Mouse (Mus musculus) heart, adult 2 months (tissue): ENCODE results near the gene Atp6v0c.

Source experiments
- CTCF ChIP-seq: fragments of 200-600 bp; IDR thresholded peaks from 2 replicates; pipeline ENCODE4 v1.8.1; 2022; ENCODE audit warnings: antibody characterized with exemption, mild to moderate bottlenecking, moderate library complexity
- EP300 ChIP-seq: fragments of 200-500 bp; IDR thresholded peaks from 2 replicates; pipeline ENCODE4 v1.6.1; 2011; ENCODE audit warnings: low read depth, low read length, control low read depth; ENCODE audit not compliant: insufficient read depth
- POLR2A ChIP-seq: fragments of 200-500 bp; IDR thresholded peaks from 2 replicates; pipeline ENCODE4 v1.6.1; 2011; ENCODE audit warnings: mild to moderate bottlenecking, low read depth, low read length, control low read depth; ENCODE audit not compliant: insufficient read depth

- TF ChIP-seq POLR2A (no peak), EP300 (no peak), CTCF (no peak)
Observed at GRCm38 (mm10) chr17:24203611-24204534, 34.4 kb upstream of the Atp6v0c start.
